Mouse (Mus musculus) limb, embryonic 12.5 days (tissue): ENCODE results near the gene 4930579F01Rik. TPM values are rescaled to one million over a fixed set of nuclear protein-coding genes. Genes with fewer than 3 reads are reported as not detected.

ENCODE experiments used
- ATAC-seq: fragments of 200-750 bp; cut with Nextera tagmentation; 2 replicates; pipeline ENCODE4 v1.8.0; 2017; ENCODE audit warnings: low read depth, moderate TSS enrichment; ENCODE audit not compliant: insufficient number of reproducible peaks, insufficient read depth, low FRiP score, low TSS enrichment
- H3K27ac ChIP-seq: fragments of 300-500 bp; sonication (generic); 2 replicates; pipeline ENCODE4 v1.5.1; 2016; ENCODE audit warnings: mild to moderate bottlenecking, moderate library complexity
- H3K27me3 ChIP-seq: fragments of 300-500 bp; sonication (generic); 2 replicates; pipeline ENCODE4 v1.6.1; 2016; ENCODE audit warnings: mild to moderate bottlenecking, moderate library complexity
- H3K36me3 ChIP-seq: fragments of 300-500 bp; sonication (generic); 2 replicates; pipeline ENCODE4 v1.6.1; 2016; ENCODE audit warnings: mild to moderate bottlenecking, moderate library complexity
- H3K4me1 ChIP-seq: fragments of 300-500 bp; sonication (generic); replicated peaks from 2 replicates; pipeline ENCODE4 v1.6.1; 2016
- H3K4me2 ChIP-seq: fragments of 300-500 bp; sonication (generic); 2 replicates; pipeline ENCODE4 v1.6.1; 2016; ENCODE audit warnings: mild to moderate bottlenecking, moderate library complexity
- H3K4me3 ChIP-seq: fragments of 300-500 bp; sonication (generic); replicated peaks from 2 replicates; pipeline ENCODE4 v1.5.1; 2016; ENCODE audit warnings: mild to moderate bottlenecking
- H3K9ac ChIP-seq: fragments of 300-500 bp; sonication (generic); replicated peaks from 2 replicates; pipeline ENCODE4 v1.6.1; 2016; ENCODE audit warnings: mild to moderate bottlenecking, moderate library complexity
- H3K9me3 ChIP-seq: fragments of 300-500 bp; sonication (generic); 2 replicates; pipeline ENCODE4 v1.6.1; 2016; ENCODE audit warnings: mild to moderate bottlenecking, moderate library complexity
- WGBS: fragments of 180-500 bp; shearing (Covaris S2); methylation state at CpG from one replicate; pipeline ENCODE4 v1.1.7; 2016; 5-methylcytosine and 5-hydroxymethylcytosine counted together
- polyA plus RNA-seq: library from polyadenylated mRNA; unstranded; fragments of >200 nt; fragmentation: Nextera tagmentation; extraction: Ambion mirVana; gene quantifications from 2 replicates; pipeline ENCODE4 v1.2.1, GENCODE M21; 2016

Gene 4930579F01Rik
- polyA plus RNA-seq, 1 experiment from 2014 or later: not detected

- Histone ChIP-seq H3K9me3 (no peaks in the 10 kb centered on the region), H3K27ac (no peak overlapping the region), H3K4me2 (no peak overlapping the region), H3K9ac (no peak overlapping the region), H3K27me3 (no peaks in the 10 kb centered on the region), H3K36me3 (no peaks in the 10 kb centered on the region), H3K4me1 (no peaks in the 10 kb centered on the region), H3K4me3 (no peak overlapping the region)
- WGBS: 72% methylated on average over 4 of the region's 4 CpGs
- no peak for ATAC-seq
Observed at GRCm38 (mm10) chr3:138185290-138185689, 8.3 kb downstream of the 4930579F01Rik start.

- 87% methylated on average over 7 of the region's 7 CpGs for WGBS
- H3K4me2 ChIP-seq: no peak overlapping the region
- no peaks in the 10 kb centered on the region for H3K4me1 ChIP-seq
- no peak overlapping the region for H3K4me3 ChIP-seq
- H3K27ac ChIP-seq: no peak overlapping the region
- no peaks in the 10 kb centered on the region for H3K27me3 ChIP-seq
- ATAC-seq: no peak
- no peaks in the 10 kb centered on the region for H3K36me3 ChIP-seq
- no peaks in the 10 kb centered on the region for H3K9me3 ChIP-seq
- H3K9ac ChIP-seq: no peak overlapping the region
Observed at GRCm38 (mm10) chr3:138183371-138183770, 10.3 kb downstream of the 4930579F01Rik start.

GRCm38 (mm10) chr3:138182019-138182418, 11.6 kb downstream of the 4930579F01Rik start:
- H3K4me3 ChIP-seq: no peak overlapping the region
- ATAC-seq: no peak
- no peaks in the 10 kb centered on the region for H3K9me3 ChIP-seq
- no peaks in the 10 kb centered on the region for H3K36me3 ChIP-seq
- no peaks in the 10 kb centered on the region for H3K27me3 ChIP-seq
- H3K4me1 ChIP-seq: no peaks in the 10 kb centered on the region
- H3K9ac ChIP-seq: no peak overlapping the region
- no peak overlapping the region for H3K4me2 ChIP-seq
- no peak overlapping the region for H3K27ac ChIP-seq
- WGBS: 81% methylated on average over 2 of the region's 2 CpGs

GRCm38 (mm10) chr3:138175551-138175950, 18.1 kb downstream of the 4930579F01Rik start:
- Histone ChIP-seq H3K4me2 (no peak overlapping the region), H3K4me3 (no peak overlapping the region), H3K27ac (no peak overlapping the region), H3K27me3 (no peaks in the 10 kb centered on the region), H3K36me3 (no peaks in the 10 kb centered on the region), H3K9ac (no peak overlapping the region), H3K9me3 (no peaks in the 10 kb centered on the region), H3K4me1 (no peaks in the 10 kb centered on the region)
- WGBS: 86% methylated on average over 6 of the region's 6 CpGs
- no peak for ATAC-seq

- 75% methylated on average over 10 of the region's 10 CpGs for WGBS
- Histone ChIP-seq H3K36me3 (no peaks in the 10 kb centered on the region), H3K4me2 (no peak overlapping the region), H3K27ac (no peak overlapping the region), H3K4me3 (no peak overlapping the region), H3K27me3 (no peaks in the 10 kb centered on the region), H3K4me1 (no peaks in the 10 kb centered on the region), H3K9ac (no peak overlapping the region), H3K9me3 (no peaks in the 10 kb centered on the region)
- ATAC-seq: no peak
Observed at GRCm38 (mm10) chr3:138173291-138173690, 20.3 kb downstream of the 4930579F01Rik start.

- ATAC-seq: no peak
- no peaks in the 10 kb centered on the region for H3K36me3 ChIP-seq
- no peak overlapping the region for H3K27ac ChIP-seq
- no peaks in the 10 kb centered on the region for H3K27me3 ChIP-seq
- WGBS: 59% methylated on average over 4 of the region's 4 CpGs
- no peaks in the 10 kb centered on the region for H3K9me3 ChIP-seq
- H3K9ac ChIP-seq: no peak overlapping the region
- H3K4me2 ChIP-seq: no peak overlapping the region
- no peak overlapping the region for H3K4me3 ChIP-seq
- H3K4me1 ChIP-seq: no peaks in the 10 kb centered on the region
Observed at GRCm38 (mm10) chr3:138162553-138163183, 31.0 kb downstream of the 4930579F01Rik start.

- H3K27ac ChIP-seq: no peak overlapping the region
- 84% methylated on average over 10 of the region's 10 CpGs for WGBS
- H3K9me3 ChIP-seq: no peaks in the 10 kb centered on the region
- H3K4me1 ChIP-seq: no peaks in the 10 kb centered on the region
- no peak for ATAC-seq
- no peak overlapping the region for H3K4me3 ChIP-seq
- H3K9ac ChIP-seq: no peak overlapping the region
- no peaks in the 10 kb centered on the region for H3K27me3 ChIP-seq
- no peaks in the 10 kb centered on the region for H3K36me3 ChIP-seq
- no peak overlapping the region for H3K4me2 ChIP-seq
Observed at GRCm38 (mm10) chr3:138161623-138162022, 32.0 kb downstream of the 4930579F01Rik start.

GRCm38 (mm10) chr3:138156651-138157050, 37.0 kb downstream of the 4930579F01Rik start:
- H3K36me3 ChIP-seq: peaks cover 13% of the 10 kb centered on the region
- no peak overlapping the region for H3K4me2 ChIP-seq
- no peak for ATAC-seq
- H3K9me3 ChIP-seq: no peaks in the 10 kb centered on the region
- 68% methylated on average over 10 of the region's 10 CpGs for WGBS
- H3K4me3 ChIP-seq: no peak overlapping the region
- no peak overlapping the region for H3K27ac ChIP-seq
- no peaks in the 10 kb centered on the region for H3K27me3 ChIP-seq
- no peaks in the 10 kb centered on the region for H3K4me1 ChIP-seq
- H3K9ac ChIP-seq: no peak overlapping the region

GRCm38 (mm10) chr3:138155062-138155461, 38.6 kb downstream of the 4930579F01Rik start:
- ATAC-seq: no peak
- WGBS: 90% methylated on average over 4 of the region's 4 CpGs
- peaks cover 19% of the 10 kb centered on the region for H3K36me3 ChIP-seq
- no peaks in the 10 kb centered on the region for H3K4me1 ChIP-seq
- no peak overlapping the region for H3K4me2 ChIP-seq
- H3K9me3 ChIP-seq: no peaks in the 10 kb centered on the region
- no peaks in the 10 kb centered on the region for H3K27me3 ChIP-seq
- H3K4me3 ChIP-seq: no peak overlapping the region
- no peak overlapping the region for H3K27ac ChIP-seq
- H3K9ac ChIP-seq: no peak overlapping the region

GRCm38 (mm10) chr3:138148811-138149210, 44.8 kb downstream of the 4930579F01Rik start:
- no peak overlapping the region for H3K4me3 ChIP-seq
- no peak overlapping the region for H3K27ac ChIP-seq
- 90% methylated on average over 2 of the region's 2 CpGs for WGBS
- no peak overlapping the region for H3K4me2 ChIP-seq
- peaks cover 31% of the 10 kb centered on the region for H3K36me3 ChIP-seq
- no peaks in the 10 kb centered on the region for H3K4me1 ChIP-seq
- no peak for ATAC-seq
- no peak overlapping the region for H3K9ac ChIP-seq
- no peaks in the 10 kb centered on the region for H3K9me3 ChIP-seq
- no peaks in the 10 kb centered on the region for H3K27me3 ChIP-seq

GRCm38 (mm10) chr3:138144642-138145171, 48.9 kb downstream of the 4930579F01Rik start, which contains the start of gene Mttp:
Gene Mttp (minus strand): TSS chr3:138144968.
- no peak for ATAC-seq
- peak within 1 kb of the TSS; percentile 62 for H3K4me3 ChIP-seq
- H3K4me1 ChIP-seq: peaks cover 3% of the 10 kb centered on the region; the same call in 1 of the 2 replicates
- H3K9ac ChIP-seq: peak within 1 kb of the TSS; percentile 74
- WGBS: 6% methylated on average over 8 of the region's 8 CpGs
- H3K36me3 ChIP-seq: peaks cover 11% of the 10 kb centered on the region
- H3K27ac ChIP-seq: peak within 1 kb of the TSS; percentile 99
- no peaks in the 10 kb centered on the region for H3K9me3 ChIP-seq
- H3K4me2 ChIP-seq: peak within 1 kb of the TSS; percentile 68
- H3K27me3 ChIP-seq: no peaks in the 10 kb centered on the region
